Mouse (Mus musculus): ENCODE measurements around the gene Snx3.

DNA sequence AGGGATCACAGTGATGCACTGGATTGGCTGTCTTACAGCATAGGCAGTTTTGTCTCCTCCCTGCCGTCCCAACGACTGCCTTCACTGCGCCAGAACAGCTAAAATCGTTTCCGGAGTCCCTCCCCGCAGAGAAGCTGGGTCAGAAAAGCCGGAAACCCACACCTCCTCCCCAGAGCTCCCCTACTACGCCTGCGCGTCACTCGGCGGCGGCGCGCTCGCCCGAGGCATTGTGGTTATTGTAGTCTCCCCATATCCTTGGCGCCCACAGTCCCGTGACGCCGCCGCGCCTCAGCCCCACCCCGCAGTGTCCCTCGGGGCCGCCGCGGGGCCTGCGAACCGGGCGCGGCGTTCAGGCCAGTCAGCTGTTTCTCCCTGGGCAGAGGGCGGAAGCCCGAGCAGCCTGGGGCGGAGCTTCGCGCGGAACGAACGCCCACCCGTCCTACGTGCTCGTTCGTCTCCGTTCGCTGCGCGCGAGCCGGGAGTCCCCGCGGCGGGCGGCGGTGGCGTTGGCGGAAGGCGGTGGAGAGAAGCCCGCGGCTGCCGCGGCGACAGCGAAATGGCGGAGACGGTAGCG lies at the start of gene Snx3:
- TF ChIP-seq CTCF (conservative IDR thresholded peaks at IDR 0.05; ENCODE audit: low read length), result no peak
- no peak for TF ChIP-seq POU5F1 (IDR thresholded peaks at IDR 0.05; ENCODE audit: borderline replicate concordance, low read length)
- TF ChIP-seq NANOG (IDR thresholded peaks at IDR 0.05; ENCODE audit: borderline replicate concordance, low read length), result no peak
